Mouse (Mus musculus): Measurements from ENCODE around the gene Clcn7.

The Clcn7 gene

GRCm38 (mm10) chr17:25133275-25133698 lies at the start of gene Clcn7:
Gene Clcn7 (plus strand): TSS chr17:25133391.
- peak; percentile 98 for DNase-seq (ENCODE audit: low read depth)

DNA sequence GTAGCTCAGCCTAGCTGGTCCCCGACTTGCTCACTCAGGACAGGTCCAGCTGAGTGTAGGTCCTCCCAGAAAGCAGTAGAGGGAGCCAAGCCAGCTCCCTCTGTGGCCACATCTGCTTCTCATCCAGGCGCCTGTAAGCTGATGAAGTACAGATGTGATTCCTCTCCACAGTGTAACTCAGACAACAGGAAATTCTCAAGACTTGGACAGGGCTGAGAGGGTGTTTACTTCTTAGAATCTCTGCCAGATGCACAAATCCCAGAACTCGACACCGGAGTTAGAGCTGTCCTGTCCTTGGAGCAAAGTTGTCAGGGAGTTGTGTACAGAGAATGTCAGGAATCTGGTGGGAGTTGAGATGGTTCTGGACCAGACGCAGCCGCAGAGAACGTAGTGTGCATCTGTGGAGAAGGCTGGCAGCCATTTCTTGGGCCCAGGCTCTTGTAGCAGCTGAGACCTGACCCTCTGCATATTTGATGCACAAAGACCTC lies 49.7 kb upstream of the Clcn7 start, which contains the start of gene Tmem204:
Tmem204 (minus strand) TSS at position 148 of the 488 bp plus-strand sequence.
- peak; percentile 97 for DNase-seq (ENCODE audit: low read depth)

GRCm38 (mm10) chr17:25084835-25085385 lies 48.3 kb upstream of the Clcn7 start:
- peak; percentile 49 for DNase-seq (ENCODE audit: low read depth)

GRCm38 (mm10) chr17:25086724-25087123 lies 46.5 kb upstream of the Clcn7 start:
- no peak for DNase-seq (ENCODE audit: low read depth)

DNA sequence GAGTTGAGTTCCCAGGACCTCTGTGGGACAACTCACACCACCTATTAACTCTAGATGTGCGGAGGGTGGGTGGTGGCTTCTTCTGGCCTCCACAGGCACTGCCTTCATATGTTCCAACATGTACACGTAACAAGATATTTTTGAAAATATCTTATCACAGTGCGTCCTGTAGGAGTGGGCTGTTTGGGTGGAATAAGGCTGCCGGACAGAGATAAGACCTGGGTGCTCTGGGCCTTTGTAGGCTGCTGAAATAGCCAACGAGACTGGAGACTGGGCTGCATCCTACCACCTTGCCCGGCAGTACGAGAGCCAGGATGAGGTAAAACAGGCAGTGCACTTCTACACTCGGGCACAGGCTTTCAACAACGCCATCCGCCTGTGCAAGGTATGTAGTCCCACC lies 44.0 kb upstream of the Clcn7 start:
- DNase-seq (ENCODE audit: low read depth) = no peak

DNA sequence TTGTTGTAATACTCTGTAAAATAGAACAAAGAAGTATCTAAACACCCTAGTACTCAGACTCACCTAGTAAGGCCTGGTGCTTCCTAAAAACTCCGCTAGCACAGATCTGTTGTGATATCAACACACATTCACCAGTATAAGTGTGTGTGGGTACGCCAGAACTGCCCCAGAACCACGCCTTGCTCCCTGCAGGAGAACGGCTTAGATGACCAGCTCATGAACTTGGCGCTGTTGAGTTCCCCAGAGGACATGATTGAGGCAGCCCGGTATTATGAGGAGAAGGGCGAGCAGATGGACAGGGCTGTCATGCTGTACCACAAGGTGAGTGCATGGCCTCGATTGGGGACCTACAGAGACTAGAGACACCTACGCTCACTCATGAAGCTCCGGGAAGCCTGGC lies 42.7 kb upstream of the Clcn7 start:
- DNase-seq (ENCODE audit: low read depth) = no peak

DNA sequence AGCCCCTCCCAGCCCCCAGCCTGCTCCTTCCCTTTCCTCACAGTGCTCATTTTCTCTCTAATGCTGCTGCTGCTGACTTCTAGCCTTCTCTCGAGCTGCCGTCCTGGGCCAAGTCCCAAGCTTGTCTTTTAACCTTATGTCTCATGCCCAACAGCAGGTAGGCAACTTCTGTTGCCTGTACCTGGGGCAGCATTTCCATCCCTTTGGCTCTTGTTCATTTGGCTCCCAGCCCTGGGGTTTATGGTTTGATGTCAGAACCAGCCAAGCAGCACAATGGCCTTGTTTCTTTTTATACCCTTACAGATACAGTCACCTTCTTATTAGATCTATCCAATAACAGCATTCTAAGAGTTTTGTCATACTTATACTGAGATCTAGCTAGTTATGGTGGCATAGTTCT lies 37.0 kb upstream of the Clcn7 start:
- no peak for DNase-seq (ENCODE audit: low read depth)

DNA sequence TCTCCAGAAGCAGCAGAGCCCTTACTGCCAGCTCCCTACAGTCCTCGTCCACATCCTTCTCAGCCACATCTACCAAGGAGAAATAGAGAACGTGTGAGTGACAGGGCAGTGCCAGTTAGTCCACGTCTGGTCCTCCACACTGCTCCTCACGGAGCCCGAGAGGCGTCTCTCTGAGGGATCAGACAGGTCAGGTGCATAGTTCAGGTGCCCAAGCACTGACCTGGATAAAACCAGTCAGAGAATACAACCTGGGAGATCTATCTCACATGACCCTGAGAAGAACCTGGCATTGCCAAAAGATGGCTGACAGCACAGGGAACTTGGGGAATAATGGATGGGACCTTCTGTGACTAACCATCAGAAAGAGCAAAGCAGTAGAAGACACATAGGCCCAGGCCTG lies 33.1 kb upstream of the Clcn7 start:
- no peak for DNase-seq (ENCODE audit: low read depth)

- DNase-seq (ENCODE audit: low read depth) = no peak
Observed at GRCm38 (mm10) chr17:25101338-25101737, 31.9 kb upstream of the Clcn7 start.

GRCm38 (mm10) chr17:25107786-25108185 lies 25.4 kb upstream of the Clcn7 start:
- DNase-seq (ENCODE audit: low read depth) = no peak

- peak; percentile 81 for DNase-seq (ENCODE audit: low read depth)
Observed at GRCm38 (mm10) chr17:25109578-25109977, 23.6 kb upstream of the Clcn7 start.

GRCm38 (mm10) chr17:25110590-25110989 lies 22.6 kb upstream of the Clcn7 start:
- DNase-seq (ENCODE audit: low read depth) = no peak

DNA sequence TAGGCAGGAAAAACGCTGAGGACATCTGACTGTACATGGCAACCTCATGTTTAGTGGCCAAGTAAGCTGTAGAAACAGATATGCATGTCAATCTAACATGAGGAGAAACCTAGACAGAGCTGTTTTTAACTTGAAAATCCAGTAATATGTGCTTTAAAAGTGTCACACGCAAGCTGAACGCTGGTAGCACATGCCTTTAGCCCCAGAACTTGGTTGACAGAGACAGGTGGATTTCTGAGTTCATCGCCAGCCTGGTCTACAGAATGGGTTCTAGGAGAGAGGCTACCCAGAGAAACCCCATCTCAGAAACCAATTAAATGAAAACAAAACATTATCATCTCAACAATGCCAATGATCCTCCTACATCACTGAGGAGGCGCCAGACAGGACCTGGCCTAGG lies 22.0 kb upstream of the Clcn7 start:
- no peak for DNase-seq (ENCODE audit: low read depth)

- no peak for DNase-seq (ENCODE audit: low read depth)
Observed at GRCm38 (mm10) chr17:25111739-25112422, 21.3 kb upstream of the Clcn7 start.

- no peak for DNase-seq (ENCODE audit: low read depth)
Observed at GRCm38 (mm10) chr17:25112423-25112810, 20.8 kb upstream of the Clcn7 start.

GRCm38 (mm10) chr17:25114908-25115645 lies 18.1 kb upstream of the Clcn7 start:
- DNase-seq (ENCODE audit: low read depth) = peak; percentile 35

- peak; percentile 97 for DNase-seq (ENCODE audit: low read depth)
Observed at GRCm38 (mm10) chr17:25115664-25116432, 17.3 kb upstream of the Clcn7 start, which contains the start of gene Telo2. Gene Telo2 (minus strand): TSS chr17:25115967.

DNA sequence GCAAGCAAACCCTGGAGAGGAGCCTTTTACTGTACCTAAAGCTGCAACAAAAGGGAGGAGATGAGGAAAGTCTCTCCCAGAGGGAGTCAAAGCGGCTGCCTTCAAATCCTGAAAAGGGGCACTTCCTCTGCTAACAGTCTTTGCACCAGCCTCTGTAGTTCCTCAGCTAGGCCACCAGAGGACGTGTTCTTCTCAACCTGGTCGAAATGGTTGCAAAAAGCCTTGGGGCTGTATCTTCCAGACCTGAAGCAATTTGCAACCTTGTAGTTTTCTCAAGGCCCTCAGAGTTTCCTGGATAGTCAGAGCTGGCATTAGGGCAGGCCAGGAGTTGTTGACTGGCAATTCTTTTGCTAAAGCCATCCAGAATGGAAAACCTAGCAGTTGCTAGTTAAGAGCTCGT lies 15.9 kb upstream of the Clcn7 start:
- peak; percentile 61 for DNase-seq (ENCODE audit: low read depth)

DNA sequence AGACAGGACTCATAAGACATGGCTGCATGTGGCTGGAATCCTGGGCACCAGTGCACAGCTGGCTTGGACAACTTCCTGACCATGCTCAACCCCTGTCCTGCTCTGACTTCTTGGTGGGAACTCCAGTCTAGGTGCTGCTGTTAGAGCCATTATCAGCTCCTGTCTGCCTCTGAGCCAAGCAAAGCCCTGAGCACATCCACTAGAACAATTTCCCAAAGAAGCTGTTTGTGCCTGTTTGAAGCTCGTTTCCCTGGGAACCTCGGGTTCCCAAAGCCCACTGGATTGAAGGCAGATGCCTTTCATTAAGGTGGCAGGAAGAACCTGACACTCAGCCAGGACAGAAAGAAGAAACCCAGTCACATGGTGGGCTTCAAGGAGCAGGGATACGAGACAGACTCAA lies 12.8 kb upstream of the Clcn7 start, which contains the start of gene Ptx4:
Ptx4 (plus strand) TSS at position 355 of the 400 bp plus-strand sequence.
- no peak for DNase-seq (ENCODE audit: low read depth)

- DNase-seq (ENCODE audit: low read depth) = peak; percentile 31
Observed at GRCm38 (mm10) chr17:25123979-25124378, 9.2 kb upstream of the Clcn7 start.

DNA sequence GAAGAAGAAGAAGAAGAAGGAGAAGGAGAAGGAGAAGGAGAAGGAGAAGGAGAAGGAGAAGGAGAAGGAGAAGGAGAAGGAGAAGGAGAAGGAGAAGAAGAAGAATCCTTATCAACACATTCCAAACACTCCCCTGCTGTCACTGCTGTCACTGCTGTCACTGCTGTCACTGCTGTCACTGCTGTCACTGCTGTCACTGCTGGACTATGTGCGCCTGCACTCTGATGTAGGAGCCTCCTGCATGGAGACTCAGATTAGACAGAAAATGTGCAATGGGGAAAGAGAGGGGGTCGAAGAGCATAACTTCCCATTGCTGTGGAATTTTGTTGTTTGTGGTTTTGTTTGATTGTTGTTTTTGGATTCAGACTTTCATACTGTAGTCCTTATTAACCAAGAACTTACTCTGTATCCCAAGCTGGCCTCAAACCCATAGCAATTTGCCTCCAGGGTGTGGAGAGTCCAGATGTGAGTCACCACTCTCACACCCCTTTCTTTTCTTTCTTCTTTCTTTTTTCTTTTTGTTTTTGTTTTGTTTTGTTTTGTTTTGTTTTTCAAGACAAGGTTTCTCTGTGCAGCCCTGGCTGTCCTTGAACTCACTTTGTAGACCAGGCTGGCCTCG lies 7.6 kb upstream of the Clcn7 start:
- DNase-seq (ENCODE audit: low read depth) = peak; percentile 55

- DNase-seq (ENCODE audit: low read depth) = peak; percentile 65
Observed at GRCm38 (mm10) chr17:25127079-25127478, 6.1 kb upstream of the Clcn7 start.
